Mouse (Mus musculus) liver, embryonic 16.5 days (tissue): Measurements from ENCODE around the gene Cd40. TPM values are rescaled to one million over a fixed set of nuclear protein-coding genes. Genes with fewer than 3 reads are reported as not detected.

Experiments
- ATAC-seq: fragments of 200-750 bp; cut with Nextera tagmentation; 2 replicates; pipeline ENCODE4 v1.8.0; 2017; ENCODE audit warnings: low read depth, mild to moderate bottlenecking, moderate number of reproducible peaks, moderate library complexity
- H3K27ac ChIP-seq: fragments of 300-500 bp; sonication (generic); 2 replicates; pipeline ENCODE4 v1.5.1; 2014; ENCODE audit warnings: mild to moderate bottlenecking, low read length
- H3K27me3 ChIP-seq: fragments of 300-500 bp; sonication (generic); 2 replicates; pipeline ENCODE4 v1.6.1; 2014; ENCODE audit warnings: low read depth, low read length, mixed read lengths; ENCODE audit not compliant: control insufficient read depth, insufficient read depth
- H3K36me3 ChIP-seq: fragments of 300-500 bp; sonication (generic); 2 replicates; pipeline ENCODE4 v1.6.1; 2014; ENCODE audit warnings: mild to moderate bottlenecking; ENCODE audit not compliant: control insufficient read depth, insufficient read depth
- H3K4me1 ChIP-seq: fragments of 300-500 bp; sonication (generic); 2 replicates; pipeline ENCODE4 v1.6.1; 2014; ENCODE audit warnings: low read depth, low read length, mixed read lengths; ENCODE audit not compliant: control insufficient read depth
- H3K4me2 ChIP-seq: fragments of 300-500 bp; sonication (generic); 2 replicates; pipeline ENCODE4 v1.6.1; 2014; ENCODE audit warnings: low read depth, low read length, mixed read lengths
- H3K4me3 ChIP-seq: fragments of 300-500 bp; sonication (generic); 2 replicates; pipeline ENCODE4 v1.5.1; 2014; ENCODE audit warnings: low read depth, mild to moderate bottlenecking, low read length
- H3K9ac ChIP-seq: fragments of 300-500 bp; sonication (generic); 2 replicates; pipeline ENCODE4 v1.6.1; 2014; ENCODE audit warnings: low read depth, low read length
- H3K9me3 ChIP-seq: fragments of 300-500 bp; sonication (generic); replicated peaks from 2 replicates; pipeline ENCODE4 v1.6.1; 2016; ENCODE audit warnings: low read length; ENCODE audit not compliant: control insufficient read depth
- WGBS: fragments of 180-500 bp; shearing (Covaris S2); extraction: QIAGEN DNeasy Blood & Tissue Kit; methylation state at CpG from one replicate; pipeline ENCODE4 v1.1.7; 2014; ENCODE audit not compliant: insufficient replicate concordance; 5-methylcytosine and 5-hydroxymethylcytosine counted together
- polyA plus RNA-seq: library from polyadenylated mRNA; unstranded; fragments of >200 nt; fragmentation: Nextera tagmentation; extraction: Ambion mirVana; gene quantifications from 2 replicates; pipeline ENCODE4 v1.2.1, GENCODE M21; 2015

The Cd40 gene
- polyA plus RNA-seq, 1 experiment from 2014 or later, result 3.0 TPM

GRCm38 (mm10) chr2:165032533-165032932 is 22.9 kb upstream of the Cd40 start:
- H3K36me3 ChIP-seq, result no peaks in the 10 kb centered on the region
- H3K27me3 ChIP-seq, result no peaks in the 10 kb centered on the region
- ATAC-seq, result no peak
- no peak overlapping the region for H3K27ac ChIP-seq
- WGBS, result 69% methylated on average over 3 of the region's 3 CpGs
- H3K4me3 ChIP-seq, result no peak overlapping the region
- peaks cover 16% of the 10 kb centered on the region for H3K4me1 ChIP-seq
- H3K9ac ChIP-seq, result no peak overlapping the region
- H3K4me2 ChIP-seq, result no peak overlapping the region
- H3K9me3 ChIP-seq, result no peaks in the 10 kb centered on the region

GRCm38 (mm10) chr2:165033306-165033705 is 22.1 kb upstream of the Cd40 start:
- ATAC-seq, result no peak
- no peaks in the 10 kb centered on the region for H3K9me3 ChIP-seq
- H3K4me2 ChIP-seq, result peak overlapping the region; percentile 84
- H3K36me3 ChIP-seq, result no peaks in the 10 kb centered on the region
- peaks cover 16% of the 10 kb centered on the region for H3K4me1 ChIP-seq
- H3K27ac ChIP-seq, result no peak overlapping the region
- H3K9ac ChIP-seq, result peak overlapping the region; percentile 94; the same call in 1 of the 2 replicates
- 69% methylated on average over 6 of the region's 6 CpGs for WGBS
- peak overlapping the region; percentile 93 for H3K4me3 ChIP-seq
- no peaks in the 10 kb centered on the region for H3K27me3 ChIP-seq

GRCm38 (mm10) chr2:165034131-165035057 is 21.0 kb upstream of the Cd40 start, which contains the start of gene Ncoa5:
TSS of gene Ncoa5 (minus strand) at chr2:165034867.
- no peaks in the 10 kb centered on the region for H3K36me3 ChIP-seq
- ATAC-seq, result peak; percentile 95
- H3K9ac ChIP-seq, result peak within 1 kb of the TSS; percentile 94
- H3K4me1 ChIP-seq, result peaks cover 16% of the 10 kb centered on the region
- WGBS, result under 1% methylated on average over 98 of the region's 111 CpGs
- H3K4me2 ChIP-seq, result peak within 1 kb of the TSS; percentile 84
- no peaks in the 10 kb centered on the region for H3K9me3 ChIP-seq
- no peaks in the 10 kb centered on the region for H3K27me3 ChIP-seq
- H3K4me3 ChIP-seq, result peak within 1 kb of the TSS; percentile 93
- peak within 1 kb of the TSS; percentile 74 for H3K27ac ChIP-seq

- 55% methylated on average over 5 of the region's 5 CpGs for WGBS
- H3K4me3 ChIP-seq, result peak overlapping the region; percentile 93
- peaks cover 16% of the 10 kb centered on the region for H3K4me1 ChIP-seq
- H3K9ac ChIP-seq, result no peak overlapping the region; the same call in 1 of the 2 replicates
- no peak for ATAC-seq
- H3K27ac ChIP-seq, result no peak overlapping the region
- H3K9me3 ChIP-seq, result no peaks in the 10 kb centered on the region
- peak overlapping the region; percentile 84 for H3K4me2 ChIP-seq
- H3K27me3 ChIP-seq, result no peaks in the 10 kb centered on the region
- H3K36me3 ChIP-seq, result no peaks in the 10 kb centered on the region
Measured at GRCm38 (mm10) chr2:165035058-165035431, 20.4 kb upstream of the Cd40 start.

GRCm38 (mm10) chr2:165037415-165037814 is 18.0 kb upstream of the Cd40 start:
- Histone ChIP-seq H3K9me3 (no peaks in the 10 kb centered on the region), H3K27ac (no peak overlapping the region), H3K9ac (no peak overlapping the region), H3K4me2 (no peak overlapping the region), H3K4me3 (no peak overlapping the region), H3K36me3 (no peaks in the 10 kb centered on the region), H3K4me1 (peaks cover 14% of the 10 kb centered on the region), H3K27me3 (no peaks in the 10 kb centered on the region)
- no peak for ATAC-seq
- WGBS, result 48% methylated on average over 4 of the region's 4 CpGs

- WGBS, result 54% methylated on average over 5 of the region's 5 CpGs
- H3K9ac ChIP-seq, result no peak overlapping the region
- no peak overlapping the region for H3K4me2 ChIP-seq
- ATAC-seq, result no peak
- no peaks in the 10 kb centered on the region for H3K9me3 ChIP-seq
- H3K4me3 ChIP-seq, result no peak overlapping the region
- H3K27ac ChIP-seq, result no peak overlapping the region
- H3K36me3 ChIP-seq, result no peaks in the 10 kb centered on the region
- H3K4me1 ChIP-seq, result no peaks in the 10 kb centered on the region
- peaks cover 3% of the 10 kb centered on the region; the same call in 1 of the 2 replicates for H3K27me3 ChIP-seq
Measured at GRCm38 (mm10) chr2:165042126-165042525, 13.3 kb upstream of the Cd40 start.

GRCm38 (mm10) chr2:165043090-165043636 is 12.3 kb upstream of the Cd40 start:
- ATAC-seq, result no peak
- no peaks in the 10 kb centered on the region for H3K9me3 ChIP-seq
- no peak overlapping the region for H3K27ac ChIP-seq
- H3K36me3 ChIP-seq, result no peaks in the 10 kb centered on the region
- no peak overlapping the region for H3K4me3 ChIP-seq
- WGBS, result 11% methylated on average over 17 of the region's 17 CpGs
- no peak overlapping the region for H3K9ac ChIP-seq
- peaks cover 3% of the 10 kb centered on the region; the same call in 1 of the 2 replicates for H3K27me3 ChIP-seq
- H3K4me2 ChIP-seq, result no peak overlapping the region
- no peaks in the 10 kb centered on the region for H3K4me1 ChIP-seq

- 30% methylated on average over 2 of the region's 2 CpGs for WGBS
- no peak for ATAC-seq
- Histone ChIP-seq H3K9ac (no peak overlapping the region), H3K36me3 (no peaks in the 10 kb centered on the region), H3K9me3 (no peaks in the 10 kb centered on the region), H3K4me2 (no peak overlapping the region), H3K4me3 (no peak overlapping the region), H3K27me3 (peaks cover 3% of the 10 kb centered on the region; the same call in 1 of the 2 replicates), H3K27ac (no peak overlapping the region), H3K4me1 (no peaks in the 10 kb centered on the region)
Measured at GRCm38 (mm10) chr2:165043729-165044128, 11.7 kb upstream of the Cd40 start.

GRCm38 (mm10) chr2:165049044-165049443 is 6.4 kb upstream of the Cd40 start:
- no peaks in the 10 kb centered on the region for H3K9me3 ChIP-seq
- 60% methylated on average over 5 of the region's 5 CpGs for WGBS
- no peak overlapping the region for H3K4me2 ChIP-seq
- ATAC-seq, result no peak
- no peaks in the 10 kb centered on the region for H3K27me3 ChIP-seq
- H3K36me3 ChIP-seq, result no peaks in the 10 kb centered on the region
- H3K4me1 ChIP-seq, result no peaks in the 10 kb centered on the region
- H3K27ac ChIP-seq, result no peak overlapping the region
- H3K9ac ChIP-seq, result no peak overlapping the region
- no peak overlapping the region for H3K4me3 ChIP-seq
